Mouse (Mus musculus) left cerebral cortex, adult 8-10 months (tissue): ENCODE data around the gene Capns2. TPM values are rescaled to one million over a fixed set of nuclear protein-coding genes. Genes with fewer than 3 reads are reported as not detected.

Source experiments
- DNase-seq, 2 experiments: peaks; one replicate each; pipeline ENCODE4 v3.0.0; 2022; ENCODE audit warnings: low spot score in 2 of 2
- microRNA-seq, 2 experiments: library from miRNA; unstranded; fragments of <30 nt; microRNA quantifications; one replicate each; pipeline ENCODE4 v1.2.0; 2022
- total RNA-seq, 4 experiments: library from RNA; stranded (reverse); gene quantifications; 2 replicates each; pipeline ENCODE4 v1.2.4; 2022

The Capns2 gene
- total RNA-seq, 4 experiments from 2014 or later, result 0.49 to 1.6 (median 1.0) TPM; not detected in 1

DNA sequence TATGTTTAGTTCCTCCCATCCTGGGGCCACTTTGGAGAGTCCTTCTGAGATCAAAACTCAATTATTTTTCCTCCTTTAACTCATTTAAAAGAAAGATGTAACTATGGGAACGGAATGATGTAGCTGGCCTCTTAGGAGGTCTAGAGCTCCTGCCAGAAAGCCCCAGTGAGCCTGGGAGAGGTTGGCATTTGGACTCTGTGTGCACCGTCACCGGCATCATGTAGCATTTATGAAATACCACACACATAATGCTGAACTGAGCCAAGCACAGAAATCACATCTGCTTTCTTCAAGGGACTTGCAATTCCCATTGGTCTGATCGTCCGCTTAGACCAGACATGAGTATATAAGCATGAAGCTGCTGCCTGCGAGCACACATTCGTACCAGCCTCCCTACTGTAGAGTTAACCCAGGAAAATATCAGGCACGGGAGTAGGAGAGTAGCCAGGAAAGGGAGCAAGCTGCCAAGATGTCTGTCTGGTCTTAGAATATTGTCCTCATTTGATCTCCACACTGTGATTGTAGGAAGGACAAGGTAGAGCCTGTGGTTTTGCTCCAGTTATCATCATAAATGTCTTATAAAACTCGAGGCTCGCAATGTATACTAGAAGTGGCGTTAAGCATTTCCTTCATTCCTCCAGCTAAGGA, 2.4 kb downstream of the Capns2 start:
- no peak for DNase-seq

DNA sequence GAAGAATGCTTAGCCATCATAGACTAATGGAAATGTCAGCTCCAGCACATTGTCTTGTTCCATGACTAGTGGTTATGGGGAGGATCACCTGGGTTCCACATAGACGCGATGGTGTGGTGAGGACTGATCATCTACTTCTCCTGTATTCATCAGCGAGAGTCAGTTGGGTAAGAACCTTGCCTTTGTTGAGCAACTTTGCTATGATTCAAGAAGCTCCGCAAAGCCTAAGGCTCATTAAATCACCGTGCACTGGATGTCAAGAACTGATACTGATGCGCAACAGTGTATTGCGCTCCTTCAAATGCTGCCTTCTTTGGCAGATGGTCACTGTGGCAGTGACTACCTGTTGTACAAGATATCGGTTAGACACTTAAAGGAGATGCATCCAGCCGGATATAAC, 5.3 kb downstream of the Capns2 start:
- no peak for DNase-seq

DNA sequence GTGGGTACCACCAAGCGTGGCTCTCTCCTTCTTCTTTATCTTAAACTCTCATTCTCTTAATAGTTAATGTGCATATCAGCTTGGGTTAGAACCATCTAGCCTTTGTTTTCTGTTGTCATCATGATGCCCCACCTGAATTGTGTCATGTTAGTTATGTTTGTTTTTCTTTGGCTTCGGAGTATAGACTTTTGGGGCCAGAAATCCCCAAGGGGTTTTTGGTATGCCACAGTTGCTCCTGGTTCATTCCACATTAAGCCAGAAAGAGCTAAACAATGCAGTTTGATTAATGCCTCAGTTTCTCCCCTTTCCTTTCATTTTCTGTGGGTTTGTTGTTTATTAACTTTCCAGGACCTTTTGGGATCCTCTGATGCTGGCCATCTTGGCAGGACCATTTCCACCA, 7.2 kb downstream of the Capns2 start:
- DNase-seq, result no peak

DNA sequence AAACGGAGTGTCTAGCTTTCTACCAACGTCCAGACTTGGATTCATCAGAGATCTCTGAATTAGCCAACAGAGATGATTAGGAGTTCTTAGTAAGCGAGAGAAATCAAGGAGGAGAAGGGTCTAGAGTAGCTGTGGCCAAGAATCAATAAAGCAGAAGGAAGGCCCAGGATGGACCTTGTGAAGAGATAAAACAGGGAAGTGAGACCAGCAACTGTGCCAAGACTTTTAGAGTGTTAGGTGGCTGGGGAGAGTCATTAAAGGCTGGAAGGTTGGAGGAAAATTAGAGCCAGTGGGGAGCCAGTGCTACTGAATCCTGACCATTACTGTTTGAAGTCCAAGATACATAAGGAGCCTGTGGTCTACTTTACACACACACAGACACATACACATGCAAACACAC, 10.3 kb downstream of the Capns2 start:
- DNase-seq, result no peak

GRCm38 (mm10) chr8:92913396-92913795, 12.2 kb downstream of the Capns2 start:
- DNase-seq, result no peak

DNA sequence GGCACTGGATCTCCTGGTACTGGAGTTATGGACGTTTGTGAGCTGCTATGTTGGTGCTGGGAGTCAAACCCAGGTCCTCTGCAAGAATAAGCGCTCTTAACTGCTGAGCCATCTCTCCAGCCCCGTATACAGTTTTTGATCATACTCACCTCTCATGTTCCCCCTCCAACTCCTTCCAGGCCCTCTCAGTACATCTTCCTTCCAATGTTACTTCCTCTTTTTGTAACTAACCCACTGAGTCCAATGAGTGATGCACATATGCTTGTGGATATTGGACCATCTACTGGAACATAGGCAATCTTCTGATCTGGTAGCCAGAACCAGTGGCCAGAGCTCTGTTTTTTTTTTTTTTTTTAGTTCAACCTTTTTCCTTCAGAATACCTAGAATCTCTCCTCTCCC, 14.9 kb downstream of the Capns2 start:
- no peak for DNase-seq

- DNase-seq, result no peak
These were observed 20.6 kb downstream of the Capns2 start for GRCm38 (mm10) chr8:92921768-92922167.

DNA sequence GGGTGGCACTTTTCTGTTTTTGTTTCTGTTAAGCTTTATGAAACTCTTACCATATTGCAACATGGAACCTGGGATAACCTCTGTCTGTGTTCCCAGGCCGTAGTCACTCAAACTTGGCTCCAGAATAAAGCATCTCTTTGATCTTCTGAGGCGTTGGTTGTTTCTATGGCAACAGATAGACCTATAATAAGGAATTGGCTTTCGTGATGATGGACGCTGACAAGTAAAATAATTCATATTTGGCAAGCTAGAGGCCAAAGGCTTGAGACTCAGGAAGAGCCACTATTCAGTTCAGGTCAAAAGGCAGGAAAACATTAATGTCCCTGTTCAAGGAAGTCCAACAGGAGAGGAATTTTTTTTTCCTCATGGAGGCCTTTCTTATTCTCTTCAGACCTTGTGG, 27.8 kb downstream of the Capns2 start:
- no peak for DNase-seq

- no peak for DNase-seq
These were observed 36.8 kb downstream of the Capns2 start for GRCm38 (mm10) chr8:92938056-92938455.

GRCm38 (mm10) chr8:92949071-92949470, 47.9 kb downstream of the Capns2 start:
- no peak for DNase-seq

DNA sequence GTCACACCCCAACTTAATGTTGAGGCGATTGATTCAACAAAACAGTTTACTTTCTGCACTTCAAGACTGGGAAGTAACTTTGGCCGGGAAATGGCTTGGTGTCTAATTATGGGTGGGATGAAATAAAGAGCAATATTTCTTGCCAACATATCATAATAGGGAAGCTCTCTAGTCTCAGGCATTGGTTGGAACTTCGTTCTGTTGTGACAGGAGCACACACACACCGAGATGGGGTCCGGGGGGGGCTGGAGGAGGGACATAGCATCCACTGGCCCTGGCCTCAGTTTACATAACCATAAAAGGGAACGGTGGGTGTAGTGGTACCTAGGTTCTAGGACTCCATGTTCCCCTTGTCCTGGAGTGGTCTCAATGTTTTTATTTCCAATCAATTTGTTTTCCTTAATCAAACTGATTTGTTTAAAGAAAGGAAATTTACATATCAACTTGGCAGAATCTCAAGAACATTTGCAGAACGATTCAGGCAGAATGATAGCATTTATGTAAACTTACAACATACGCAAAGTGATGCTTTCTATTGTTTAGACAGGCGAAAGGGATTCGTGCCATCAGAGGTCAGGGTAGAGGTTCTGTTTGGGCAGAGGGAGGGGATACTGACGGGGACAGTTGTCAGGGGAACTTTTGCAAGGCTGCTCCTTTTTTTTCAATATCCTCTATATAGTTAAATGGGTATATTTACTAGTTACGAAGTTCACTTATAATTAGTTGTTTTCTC, 49.6 kb downstream of the Capns2 start:
- no peak for DNase-seq

Small RNA genes within 50 kb of the gene (microRNA-seq; reads per million reads assigned to microRNA genes)
- gene Gm22151, result 0 reads per million in 2 experiments

Other genes with a start within 250 kb of the Capns2 start
- gene Irx6, start 227.1 kb upstream of the Capns2 start, total RNA-seq, result under 1 TPM; 0.17 to 0.32 (median 0.22) TPM
- gene Mmp2, start 74.1 kb upstream of the Capns2 start, total RNA-seq, result 1 to 10 TPM; 1.8 to 4.7 (median 4.1) TPM
- 10 to 100 TPM in 1 of 4 experiments, 1 to 10 TPM in 3; 9.6 to 13.3 (median 9.8) TPM for gene Lpcat2, start 46.1 kb upstream of the Capns2 start, total RNA-seq
- under 1 TPM; 0.11 to 0.27 (median 0.20) TPM for gene Slc6a2, start 58.7 kb downstream of the Capns2 start, total RNA-seq
- under 1 TPM in 1 of 4 experiments, not detected in 3; 0.41 TPM for gene Ces1a, start 146.8 kb downstream of the Capns2 start, total RNA-seq
- gene Ces1b, start 178.6 kb downstream of the Capns2 start, total RNA-seq, result not detected
- not detected for gene Ces1c, start 229.9 kb downstream of the Capns2 start, total RNA-seq